Mouse (Mus musculus): ENCODE data around the gene Emc6. TPM values are rescaled to one million over a fixed set of nuclear protein-coding genes. Genes with fewer than 3 reads are reported as not detected.

Emc6 gene
- polyA plus RNA-seq, 1 experiment: not detected

- H3K4me3 ChIP-seq (ENCODE audit: insufficient read depth, low read depth, low read length): no peak overlapping the region
- no peak for TF ChIP-seq POLR2A (IDR thresholded peaks at IDR 0.05; ENCODE audit: insufficient read depth, low read depth, low read length)
- TF ChIP-seq CTCF (IDR thresholded peaks at IDR 0.05; ENCODE audit: insufficient read depth, low read depth, low read length): no peak
- H3K4me1 ChIP-seq (ENCODE audit: control insufficient read depth, insufficient read depth, low read length): no peaks in the 10 kb centered on the region
- WGBS: 92% methylated on average over 6 of the region's 6 CpGs
- no peak overlapping the region for H3K27ac ChIP-seq (ENCODE audit: insufficient read depth, low read depth, low read length)
Measured at GRCm38 (mm10) chr11:73126495-73126894, 50.3 kb downstream of the Emc6 start.

Other genes with a start within 250 kb of the Emc6 start
- gene Atp2a3, start 215.9 kb downstream of the Emc6 start, polyA plus RNA-seq (2012; ENCODE audit: insufficient read depth, insufficient read length, low replicate concordance, missing spikeins): 103 TPM in 1 of 2 replicates, not detected in the other
- gene P2rx1, start 177.9 kb downstream of the Emc6 start, polyA plus RNA-seq (2012; ENCODE audit: insufficient read depth, insufficient read length, low replicate concordance, missing spikeins): not detected in 2 replicates
- not detected in 2 replicates for gene Camkk1, start 158.0 kb downstream of the Emc6 start, polyA plus RNA-seq (2012; ENCODE audit: insufficient read depth, insufficient read length, low replicate concordance, missing spikeins)
- not detected in 2 replicates for gene Ncbp3, start 129.3 kb downstream of the Emc6 start, polyA plus RNA-seq (2012; ENCODE audit: insufficient read depth, insufficient read length, low replicate concordance, missing spikeins)
- gene Itgae, start 86.5 kb downstream of the Emc6 start, polyA plus RNA-seq (2012; ENCODE audit: insufficient read depth, insufficient read length, low replicate concordance, missing spikeins): not detected in 2 replicates
- not detected in 2 replicates for gene Haspin, start 38.7 kb downstream of the Emc6 start, polyA plus RNA-seq (2012; ENCODE audit: insufficient read depth, insufficient read length, low replicate concordance, missing spikeins)
- gene P2rx5, start 16.6 kb downstream of the Emc6 start, polyA plus RNA-seq (2012; ENCODE audit: insufficient read depth, insufficient read length, low replicate concordance, missing spikeins): not detected in 2 replicates
- not detected in 2 replicates for gene Tax1bp3, start within 50 bp of the Emc6 start, polyA plus RNA-seq (2012; ENCODE audit: insufficient read depth, insufficient read length, low replicate concordance, missing spikeins)
- gene Ctns, start 22.0 kb upstream of the Emc6 start, polyA plus RNA-seq (2012; ENCODE audit: insufficient read depth, insufficient read length, low replicate concordance, missing spikeins): not detected in 2 replicates
- gene Shpk, start 22.4 kb upstream of the Emc6 start, polyA plus RNA-seq (2012; ENCODE audit: insufficient read depth, insufficient read length, low replicate concordance, missing spikeins): not detected in 2 replicates
- gene Trpv1, start 57.3 kb upstream of the Emc6 start, polyA plus RNA-seq (2012; ENCODE audit: insufficient read depth, insufficient read length, low replicate concordance, missing spikeins): not detected in 2 replicates
- not detected in 2 replicates for gene Trpv3, start 90.4 kb upstream of the Emc6 start, polyA plus RNA-seq (2012; ENCODE audit: insufficient read depth, insufficient read length, low replicate concordance, missing spikeins)
- not detected in 2 replicates for gene Aspa, start 152.6 kb upstream of the Emc6 start, polyA plus RNA-seq (2012; ENCODE audit: insufficient read depth, insufficient read length, low replicate concordance, missing spikeins)
- gene Gm49340, start 152.7 kb upstream of the Emc6 start, polyA plus RNA-seq (2012; ENCODE audit: insufficient read depth, insufficient read length, low replicate concordance, missing spikeins): not detected in 2 replicates
- gene Spata22, start 152.7 kb upstream of the Emc6 start, polyA plus RNA-seq (2012; ENCODE audit: insufficient read depth, insufficient read length, low replicate concordance, missing spikeins): not detected in 2 replicates
- not detected in 2 replicates for gene Olfr20, start 173.7 kb upstream of the Emc6 start, polyA plus RNA-seq (2012; ENCODE audit: insufficient read depth, insufficient read length, low replicate concordance, missing spikeins)
- not detected in 2 replicates for gene Olfr376, start 194.2 kb upstream of the Emc6 start, polyA plus RNA-seq (2012; ENCODE audit: insufficient read depth, insufficient read length, low replicate concordance, missing spikeins)
- not detected in 2 replicates for gene Olfr1, start 222.6 kb upstream of the Emc6 start, polyA plus RNA-seq (2012; ENCODE audit: insufficient read depth, insufficient read length, low replicate concordance, missing spikeins)